Mouse (Mus musculus): Measurements from ENCODE around the gene Cyfip1. TPM values are rescaled to one million over a fixed set of nuclear protein-coding genes. Genes with fewer than 3 reads are reported as not detected.

Cyfip1 gene
- polyA plus RNA-seq, 1 experiment from 2014 or later = 18.8 TPM

DNA sequence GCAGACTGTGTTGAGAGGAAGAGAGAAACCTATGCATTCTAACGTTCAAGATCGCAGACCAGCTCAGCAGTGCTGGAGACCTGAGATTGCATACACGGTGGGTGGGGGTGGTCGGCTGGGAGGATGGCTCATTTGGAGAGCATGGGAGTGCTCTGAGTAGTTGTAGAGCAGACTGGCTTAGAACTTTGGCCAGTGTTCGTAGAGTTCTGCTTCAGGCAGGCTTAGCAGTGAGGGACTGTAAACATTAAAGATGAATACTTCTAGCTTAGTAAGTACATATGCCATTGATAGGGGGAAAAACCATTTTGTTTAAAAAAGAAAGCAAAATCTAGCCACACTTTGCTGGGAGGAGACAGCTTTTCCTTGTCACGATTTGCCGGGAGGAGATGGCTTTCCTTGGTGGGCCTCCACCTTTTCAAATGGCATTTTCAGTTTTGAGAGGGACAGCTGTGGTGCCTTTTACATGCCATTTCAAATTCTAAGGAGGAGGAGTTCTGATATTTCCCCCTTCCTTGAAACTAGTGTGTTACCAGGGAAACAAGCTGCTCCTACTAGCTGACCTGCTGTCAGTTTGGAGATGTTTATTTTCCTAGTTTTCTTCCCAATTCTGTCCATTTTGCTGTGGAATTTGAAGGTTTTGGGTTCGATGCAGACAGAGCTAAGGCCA lies 24.3 kb downstream of the Cyfip1 start:
- Histone ChIP-seq H3K27ac (no peak overlapping the region), H3K9ac (no peak overlapping the region), H3K9me3 (replicated peaks) (no peaks in the 10 kb centered on the region), H3K4me3 (replicated peaks) (no peak overlapping the region), H3K4me2 (no peak overlapping the region), H3K27me3 (no peaks in the 10 kb centered on the region), H3K36me3 (no peaks in the 10 kb centered on the region), H3K4me1 (replicated peaks) (peaks cover 13% of the 10 kb centered on the region)
- no peak for ATAC-seq (ENCODE audit: low read depth)
- WGBS (ENCODE audit: insufficient replicate concordance) = 59% methylated on average over 8 of the region's 8 CpGs
- DNase-seq = no peak

GRCm38 (mm10) chr7:55868247-55868646 lies 26.7 kb downstream of the Cyfip1 start:
- DNase-seq (no peak), ATAC-seq (ENCODE audit: low read depth) (no peak)
- H3K9ac ChIP-seq = no peak overlapping the region
- H3K4me2 ChIP-seq = no peak overlapping the region
- 73% methylated on average over 7 of the region's 7 CpGs for WGBS (ENCODE audit: insufficient replicate concordance)
- H3K27me3 ChIP-seq = no peaks in the 10 kb centered on the region
- no peak overlapping the region for H3K4me3 ChIP-seq (replicated peaks)
- H3K27ac ChIP-seq = no peak overlapping the region
- H3K9me3 ChIP-seq (replicated peaks) = no peaks in the 10 kb centered on the region
- peaks cover 13% of the 10 kb centered on the region for H3K4me1 ChIP-seq (replicated peaks)
- peaks cover 4% of the 10 kb centered on the region; the same call in 1 of the 2 replicates for H3K36me3 ChIP-seq

DNA sequence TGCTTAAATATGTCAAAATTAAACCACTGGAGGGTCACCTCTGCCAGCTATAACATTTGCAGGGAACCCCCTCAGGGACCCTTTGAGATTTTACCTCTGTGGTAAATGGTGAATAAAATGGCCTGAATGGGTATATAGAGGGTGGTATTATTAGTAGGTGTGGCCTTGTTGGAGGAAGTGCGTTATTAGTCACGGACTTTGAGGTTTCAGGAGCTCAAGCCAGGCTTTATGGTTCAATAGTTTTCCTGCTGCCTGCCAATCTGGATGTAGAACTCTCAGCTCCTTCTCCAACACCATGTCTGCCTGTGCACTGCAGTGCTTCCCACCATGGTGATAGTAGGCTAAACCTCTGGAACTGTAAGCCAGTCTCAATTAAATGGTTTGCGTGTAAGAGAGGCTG lies 27.7 kb downstream of the Cyfip1 start:
- Histone ChIP-seq H3K36me3 (peaks cover 12% of the 10 kb centered on the region; the same call in 1 of the 2 replicates), H3K9ac (no peak overlapping the region), H3K4me2 (no peak overlapping the region), H3K9me3 (replicated peaks) (no peaks in the 10 kb centered on the region), H3K27ac (no peak overlapping the region), H3K4me3 (replicated peaks) (no peak overlapping the region), H3K4me1 (replicated peaks) (peaks cover 13% of the 10 kb centered on the region), H3K27me3 (no peaks in the 10 kb centered on the region)
- DNase-seq (no peak), ATAC-seq (ENCODE audit: low read depth) (no peak)
- WGBS (ENCODE audit: insufficient replicate concordance) = 74% methylated on average over 3 of the region's 3 CpGs

DNA sequence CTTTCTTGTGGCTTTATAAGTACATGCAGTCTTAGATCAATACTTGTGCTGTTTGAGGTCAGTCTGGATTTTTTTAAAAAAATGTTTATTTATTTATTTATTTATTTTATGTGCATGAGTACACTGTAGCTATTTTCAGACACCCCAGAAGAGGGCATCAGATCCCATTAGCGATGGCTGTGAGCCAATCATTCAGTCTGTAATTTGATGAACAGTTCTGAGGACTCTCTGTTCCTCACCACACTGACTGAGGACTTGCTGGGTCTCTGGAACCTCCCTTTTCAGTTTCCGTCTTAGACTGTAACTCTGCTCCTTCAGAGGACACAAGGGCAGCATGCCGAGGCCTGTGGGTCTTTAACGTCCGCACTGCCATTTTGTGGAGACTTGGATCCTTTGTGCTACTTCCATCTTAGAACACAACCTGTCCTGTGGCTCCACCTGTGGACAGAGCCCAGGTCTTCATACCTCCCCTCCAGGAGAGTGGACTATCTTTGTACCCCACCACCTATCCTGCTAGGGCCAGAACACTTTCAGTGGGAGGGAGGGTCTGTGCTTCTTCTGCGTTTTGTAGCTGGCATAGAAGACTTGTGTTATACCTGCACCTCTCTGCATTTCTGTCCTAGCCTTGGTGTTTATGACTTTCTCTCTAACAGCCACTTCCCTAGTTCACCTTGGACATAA lies 28.9 kb downstream of the Cyfip1 start:
- H3K4me2 ChIP-seq = no peak overlapping the region
- peaks cover 19% of the 10 kb centered on the region for H3K36me3 ChIP-seq
- ATAC-seq (ENCODE audit: low read depth) (no peak), DNase-seq (no peak)
- no peak overlapping the region for H3K9ac ChIP-seq
- H3K4me3 ChIP-seq (replicated peaks) = no peak overlapping the region
- 79% methylated on average over 6 of the region's 6 CpGs for WGBS (ENCODE audit: insufficient replicate concordance)
- no peaks in the 10 kb centered on the region for H3K27me3 ChIP-seq
- H3K4me1 ChIP-seq (replicated peaks) = peaks cover 8% of the 10 kb centered on the region
- H3K9me3 ChIP-seq (replicated peaks) = no peaks in the 10 kb centered on the region
- no peak overlapping the region for H3K27ac ChIP-seq

DNA sequence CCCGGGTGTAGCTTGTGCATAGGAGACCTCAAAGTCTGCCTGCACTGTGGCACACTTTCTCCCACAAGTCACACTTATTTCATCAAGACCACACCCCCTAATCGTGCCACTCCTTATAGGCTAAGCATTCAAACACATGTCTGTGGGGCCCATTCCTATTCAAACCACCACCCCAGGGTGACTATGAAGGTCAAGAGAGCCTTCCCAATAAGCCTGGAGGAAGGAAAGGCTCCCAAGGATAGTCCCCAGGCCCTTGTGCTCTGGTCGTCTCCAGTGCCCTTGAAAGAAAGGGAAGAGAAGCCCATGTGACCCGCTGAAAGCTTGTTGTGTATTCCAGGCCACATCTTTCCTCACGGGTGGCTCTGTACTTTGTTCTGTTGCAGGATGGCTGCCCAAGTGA lies 29.9 kb downstream of the Cyfip1 start:
- ATAC-seq (ENCODE audit: low read depth) (no peak), DNase-seq (no peak)
- H3K9ac ChIP-seq = no peak overlapping the region
- no peaks in the 10 kb centered on the region for H3K27me3 ChIP-seq
- 69% methylated on average over 5 of the region's 5 CpGs for WGBS (ENCODE audit: insufficient replicate concordance)
- H3K4me3 ChIP-seq (replicated peaks) = no peak overlapping the region
- H3K9me3 ChIP-seq (replicated peaks) = no peaks in the 10 kb centered on the region
- 0 out of 2 replicates have a peak, but pooled peaks cover 3% of the 10 kb centered on the region for H3K4me1 ChIP-seq (replicated peaks)
- H3K36me3 ChIP-seq = peaks cover 23% of the 10 kb centered on the region
- no peak overlapping the region for H3K27ac ChIP-seq
- H3K4me2 ChIP-seq = no peak overlapping the region

DNA sequence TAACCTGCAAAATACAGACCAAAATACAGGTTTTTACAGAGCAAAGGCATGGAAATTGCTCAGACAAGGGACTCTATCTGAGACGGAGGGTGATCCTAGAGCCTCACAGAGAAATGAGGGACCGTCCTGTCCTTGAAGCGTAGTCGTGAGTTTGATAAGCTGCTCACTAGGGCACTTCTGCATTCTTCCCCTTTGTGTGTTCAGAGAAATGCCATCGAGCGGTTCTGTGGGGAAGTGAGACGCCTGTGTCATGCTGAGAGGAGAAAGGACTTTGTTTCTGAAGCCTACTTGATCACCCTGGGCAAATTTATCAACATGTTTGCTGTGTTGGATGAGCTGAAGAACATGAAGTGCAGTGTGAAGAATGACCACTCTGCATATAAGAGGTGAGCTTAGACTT lies 33.2 kb downstream of the Cyfip1 start:
- Histone ChIP-seq H3K36me3 (peaks cover 45% of the 10 kb centered on the region), H3K27ac (no peak overlapping the region), H3K27me3 (no peaks in the 10 kb centered on the region), H3K9ac (no peak overlapping the region), H3K4me3 (replicated peaks) (no peak overlapping the region), H3K9me3 (replicated peaks) (no peaks in the 10 kb centered on the region), H3K4me1 (replicated peaks) (no peaks in the 10 kb centered on the region), H3K4me2 (no peak overlapping the region)
- ATAC-seq (ENCODE audit: low read depth) = no peak
- WGBS (ENCODE audit: insufficient replicate concordance) = 63% methylated on average over 7 of the region's 7 CpGs
- no peak for DNase-seq

- DNase-seq (no peak), ATAC-seq (ENCODE audit: low read depth) (no peak)
- Histone ChIP-seq H3K9ac (no peak overlapping the region), H3K27ac (no peak overlapping the region), H3K36me3 (peaks cover 45% of the 10 kb centered on the region), H3K9me3 (replicated peaks) (no peaks in the 10 kb centered on the region), H3K4me1 (replicated peaks) (no peaks in the 10 kb centered on the region), H3K27me3 (no peaks in the 10 kb centered on the region), H3K4me2 (no peak overlapping the region), H3K4me3 (replicated peaks) (no peak overlapping the region)
- WGBS (ENCODE audit: insufficient replicate concordance) = 75% methylated on average over 10 of the region's 10 CpGs
Observed at GRCm38 (mm10) chr7:55877721-55878120, 36.2 kb downstream of the Cyfip1 start.

- no peak overlapping the region for H3K27ac ChIP-seq
- WGBS (ENCODE audit: insufficient replicate concordance) = 71% methylated on average over 9 of the region's 9 CpGs
Observed at GRCm38 (mm10) chr7:55880882-55881281, 39.3 kb downstream of the Cyfip1 start.

GRCm38 (mm10) chr7:55888603-55889002 lies 47.1 kb downstream of the Cyfip1 start:
- no peak overlapping the region for H3K4me3 ChIP-seq (replicated peaks)
- H3K27ac ChIP-seq = no peak overlapping the region
- ATAC-seq (ENCODE audit: low read depth) (no peak), DNase-seq (no peak)
- no peaks in the 10 kb centered on the region for H3K4me1 ChIP-seq (replicated peaks)
- H3K27me3 ChIP-seq = no peaks in the 10 kb centered on the region
- H3K9me3 ChIP-seq (replicated peaks) = no peaks in the 10 kb centered on the region
- WGBS (ENCODE audit: insufficient replicate concordance) = 63% methylated on average over 4 of the region's 4 CpGs
- H3K4me2 ChIP-seq = no peak overlapping the region
- no peak overlapping the region for H3K9ac ChIP-seq
- H3K36me3 ChIP-seq = peaks cover 14% of the 10 kb centered on the region

More at GRCm38 (mm10) chr7:55880882-55881281, 39.3 kb downstream of the Cyfip1 start:
- H3K4me1 ChIP-seq (replicated peaks) = no peaks in the 10 kb centered on the region
- no peaks in the 10 kb centered on the region for H3K27me3 ChIP-seq
- no peak overlapping the region for H3K4me3 ChIP-seq (replicated peaks)
- H3K9ac ChIP-seq = no peak overlapping the region
- DNase-seq (no peak), ATAC-seq (ENCODE audit: low read depth) (no peak)
- peaks cover 23% of the 10 kb centered on the region for H3K36me3 ChIP-seq
- no peak overlapping the region for H3K4me2 ChIP-seq
- H3K9me3 ChIP-seq (replicated peaks) = no peaks in the 10 kb centered on the region

DNA sequence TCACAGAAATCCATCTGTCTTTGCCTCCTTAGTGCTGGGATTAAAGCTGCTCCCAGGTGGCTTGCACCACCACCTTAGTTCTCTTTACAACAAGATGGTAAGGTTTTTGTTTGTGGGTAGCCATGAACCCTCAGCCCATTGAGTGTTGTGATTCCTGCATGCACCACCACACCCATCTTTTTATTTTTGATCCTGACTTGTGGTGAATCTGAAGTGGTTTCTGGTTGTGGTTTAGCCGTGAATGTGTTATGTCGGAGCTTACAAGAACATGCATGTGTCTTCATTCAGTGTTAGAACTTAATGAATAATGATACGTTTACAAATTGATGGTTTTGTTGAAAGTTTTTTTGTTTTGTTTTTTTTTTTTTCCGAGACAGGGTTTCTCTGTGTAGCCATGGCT lies 48.5 kb downstream of the Cyfip1 start:
- Histone ChIP-seq H3K36me3 (peaks cover 18% of the 10 kb centered on the region), H3K9ac (no peak overlapping the region), H3K27me3 (no peaks in the 10 kb centered on the region), H3K4me1 (replicated peaks) (no peaks in the 10 kb centered on the region), H3K4me3 (replicated peaks) (no peak overlapping the region), H3K9me3 (replicated peaks) (no peaks in the 10 kb centered on the region), H3K4me2 (no peak overlapping the region), H3K27ac (no peak overlapping the region)
- ATAC-seq (ENCODE audit: low read depth) = no peak
- WGBS (ENCODE audit: insufficient replicate concordance) = 75% methylated on average over 4 of the region's 4 CpGs
- DNase-seq = no peak

GRCm38 (mm10) chr7:55890731-55891130 lies 49.2 kb downstream of the Cyfip1 start:
- Histone ChIP-seq H3K27ac (no peak overlapping the region), H3K4me3 (replicated peaks) (no peak overlapping the region), H3K36me3 (peaks cover 18% of the 10 kb centered on the region), H3K4me2 (no peak overlapping the region), H3K27me3 (no peaks in the 10 kb centered on the region), H3K9me3 (replicated peaks) (no peaks in the 10 kb centered on the region), H3K4me1 (replicated peaks) (no peaks in the 10 kb centered on the region), H3K9ac (no peak overlapping the region)
- no peak for ATAC-seq (ENCODE audit: low read depth)
- DNase-seq = no peak

GRCm38 (mm10) chr7:55891797-55892196 lies 50.3 kb downstream of the Cyfip1 start:
- Histone ChIP-seq H3K4me1 (replicated peaks) (no peaks in the 10 kb centered on the region), H3K9me3 (replicated peaks) (no peaks in the 10 kb centered on the region), H3K27ac (no peak overlapping the region), H3K4me3 (replicated peaks) (no peak overlapping the region), H3K9ac (no peak overlapping the region), H3K36me3 (peaks cover 27% of the 10 kb centered on the region), H3K27me3 (no peaks in the 10 kb centered on the region), H3K4me2 (no peak overlapping the region)
- ATAC-seq (ENCODE audit: low read depth) = no peak
- WGBS (ENCODE audit: insufficient replicate concordance) = 80% methylated on average over 11 of the region's 11 CpGs
- no peak for DNase-seq
